Mouse (Mus musculus): ENCODE measurements around the gene Safb2. TPM values are rescaled to one million over a fixed set of nuclear protein-coding genes. Genes with fewer than 3 reads are reported as not detected.

The Safb2 gene
- polyA plus RNA-seq, 2 experiments from 2014 or later, result 39.6 to 40.2 TPM

DNA sequence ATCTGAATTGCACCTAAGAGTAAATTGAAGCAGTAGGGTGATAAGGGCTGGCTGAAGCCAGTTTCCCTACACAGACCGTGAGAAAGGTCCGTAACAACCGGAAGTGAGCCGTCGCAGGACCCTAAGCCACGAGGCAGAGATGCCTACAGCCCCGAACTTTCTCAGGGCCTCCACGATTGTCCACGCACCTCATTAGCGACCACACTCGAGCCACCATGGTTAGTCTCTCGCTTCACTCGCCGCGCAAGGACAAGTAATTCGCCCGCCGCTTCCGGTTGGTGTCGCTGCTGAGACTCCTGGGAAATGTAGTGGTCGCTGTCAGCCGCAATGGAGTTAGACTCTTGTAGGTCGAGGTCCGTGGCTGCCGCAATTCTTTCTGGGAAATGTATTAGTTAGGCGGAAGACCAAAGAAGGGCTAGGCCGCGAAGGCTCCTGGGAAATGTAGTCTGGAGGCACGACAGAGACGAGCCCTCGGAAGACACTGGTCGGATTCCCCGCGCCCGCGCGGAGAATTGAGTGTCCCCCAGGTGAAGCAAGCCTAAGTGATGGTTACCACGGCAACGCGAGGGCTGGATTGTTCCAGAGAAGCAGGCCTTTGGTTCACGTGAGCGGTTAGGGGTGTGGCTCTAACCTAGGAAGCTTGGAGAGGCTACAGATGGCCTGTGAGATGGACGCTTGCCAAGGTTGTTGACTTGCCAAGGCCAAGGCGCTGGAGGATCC, 25.2 kb upstream of the Safb2 start, which contains the start of gene 2410015M20Rik:
Gene 2410015M20Rik, minus strand, starts transcription at position 320 of the 720 bp plus-strand sequence.
- ATAC-seq, result peak; percentile 84

DNA sequence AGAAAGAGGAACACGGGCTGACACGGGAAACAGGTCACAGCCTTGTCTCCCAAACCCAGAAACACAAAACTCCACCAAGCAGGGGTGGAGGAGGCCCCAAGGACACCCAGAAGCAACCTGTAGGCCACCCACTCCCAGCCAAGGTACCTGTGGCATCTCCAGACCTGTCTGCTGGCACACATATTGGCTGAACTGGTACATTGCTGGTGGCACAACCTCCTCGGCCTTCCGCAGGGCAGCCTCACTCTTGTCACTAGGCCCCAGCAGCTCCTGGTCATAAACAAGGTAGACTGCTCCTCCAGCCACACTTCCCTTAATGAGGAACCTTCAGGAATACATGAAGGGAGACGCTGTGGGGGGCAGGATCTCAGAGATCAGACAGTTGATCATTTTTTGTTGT, 24.3 kb upstream of the Safb2 start:
- no peak for ATAC-seq

DNA sequence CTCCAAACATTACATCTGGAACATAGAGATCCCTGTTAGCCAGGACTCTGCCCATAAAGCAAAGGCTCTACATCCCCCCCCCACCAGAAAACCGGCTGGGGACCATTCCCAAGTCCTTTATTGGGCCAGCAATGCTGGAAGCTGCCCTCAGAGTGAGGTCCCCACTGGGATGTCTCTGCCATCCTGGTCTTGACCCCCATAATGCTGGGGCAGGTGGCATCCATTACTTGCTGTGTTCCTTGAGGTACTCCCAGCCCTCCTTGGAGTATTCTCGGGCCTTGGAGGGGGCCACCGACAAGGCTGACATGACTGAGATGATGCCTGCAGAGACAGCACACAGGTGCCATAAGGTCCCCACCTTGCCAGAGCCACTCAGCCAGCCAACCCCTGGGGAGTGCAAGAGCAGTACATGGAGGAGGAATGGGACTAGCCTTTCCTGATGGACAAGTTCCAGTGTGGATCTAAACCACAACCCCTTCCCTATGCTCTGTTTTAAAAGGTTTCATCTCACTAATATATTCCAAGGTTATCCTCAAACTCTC, 23.2 kb upstream of the Safb2 start:
- no peak for ATAC-seq

GRCm38 (mm10) chr17:56605431-56605830, 21.0 kb upstream of the Safb2 start:
- no peak for ATAC-seq

- no peak for ATAC-seq
Measured at GRCm38 (mm10) chr17:56604422-56604821, 20.0 kb upstream of the Safb2 start.

DNA sequence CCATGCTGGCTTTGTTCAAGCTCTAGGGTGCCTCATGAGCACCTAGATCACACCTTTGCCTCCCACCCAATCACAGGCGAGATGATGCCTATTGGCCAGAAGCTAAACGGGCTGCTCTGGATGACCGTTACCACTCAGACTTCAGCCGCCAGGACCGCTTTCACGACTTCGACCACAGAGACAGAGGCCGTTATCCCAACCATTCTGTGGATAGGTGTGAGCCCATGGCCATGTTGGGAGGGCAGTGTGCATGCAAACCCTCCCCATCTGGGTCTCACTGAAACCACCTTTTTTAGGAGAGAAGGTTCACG, 19.6 kb upstream of the Safb2 start:
- ATAC-seq, result no peak

- ATAC-seq, result no peak
Measured at GRCm38 (mm10) chr17:56603186-56604069, 19.0 kb upstream of the Safb2 start.

GRCm38 (mm10) chr17:56593527-56594271, 9.3 kb upstream of the Safb2 start:
- ATAC-seq, result no peak

- no peak for ATAC-seq
Measured at GRCm38 (mm10) chr17:56592553-56592952, 8.2 kb upstream of the Safb2 start.

GRCm38 (mm10) chr17:56588921-56589320, 4.5 kb upstream of the Safb2 start:
- no peak for ATAC-seq

- no peak for ATAC-seq
Measured at GRCm38 (mm10) chr17:56587773-56588172, 3.4 kb upstream of the Safb2 start.

- peak; percentile 30 for ATAC-seq
Measured at GRCm38 (mm10) chr17:56585171-56585821, 911 bp upstream of the Safb2 start.

DNA sequence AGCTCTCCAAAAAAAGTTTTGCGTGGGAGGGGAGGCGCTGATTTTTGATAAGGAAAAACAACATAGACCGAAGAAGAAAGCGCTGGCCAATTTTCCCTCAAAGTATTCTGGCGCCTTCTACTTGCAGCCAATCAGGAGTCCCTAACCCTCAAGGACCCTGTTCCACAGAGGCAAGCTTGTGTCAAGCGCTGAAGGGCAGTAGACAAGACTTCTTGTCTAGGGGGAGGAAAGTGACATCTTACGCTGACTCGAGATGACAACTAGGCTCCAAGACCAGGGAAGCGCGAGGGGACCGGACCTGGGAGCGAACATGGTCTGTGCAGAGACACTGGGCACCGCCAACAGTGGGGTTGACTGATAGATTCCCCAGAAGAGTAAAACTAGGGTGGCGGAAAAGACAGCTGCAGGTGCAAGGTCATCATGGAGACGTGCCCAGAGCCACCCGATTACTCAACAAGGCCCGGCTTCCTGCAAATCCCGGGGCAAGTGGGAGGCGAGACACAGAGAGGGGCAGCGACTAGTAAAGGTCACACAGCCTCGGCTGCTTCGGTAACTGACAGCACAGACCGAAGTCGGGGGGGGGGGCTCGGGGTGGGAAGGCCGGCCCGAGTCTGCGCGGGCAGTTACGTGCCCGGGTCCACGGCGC, 651 bp downstream of the Safb2 start:
- ATAC-seq, result no peak

DNA sequence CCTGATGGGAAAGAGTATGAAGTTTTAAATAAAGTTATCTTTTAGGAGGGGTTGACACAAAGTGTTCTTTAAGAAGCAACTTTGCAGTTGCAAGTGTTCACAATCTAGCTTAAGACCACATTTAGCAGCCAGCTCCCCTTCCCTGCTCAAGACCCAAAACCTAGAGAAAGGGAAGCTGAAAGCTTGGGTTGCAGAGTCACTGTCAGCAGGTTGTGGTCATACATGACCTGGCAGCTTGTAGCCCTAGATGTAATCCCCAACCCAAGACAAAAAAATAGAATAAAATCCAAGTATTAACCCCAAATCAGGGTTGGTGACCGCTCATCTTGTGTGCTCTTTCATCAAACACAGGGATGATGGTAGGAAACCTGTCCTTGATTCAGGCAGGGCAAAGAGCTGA, 1.3 kb downstream of the Safb2 start:
- ATAC-seq, result no peak

- ATAC-seq, result no peak
Measured at GRCm38 (mm10) chr17:56572939-56573338, 11.4 kb downstream of the Safb2 start.

- ATAC-seq, result no peak
Measured at GRCm38 (mm10) chr17:56572154-56572553, 12.2 kb downstream of the Safb2 start.

GRCm38 (mm10) chr17:56570287-56570686, 14.1 kb downstream of the Safb2 start:
- no peak for ATAC-seq

GRCm38 (mm10) chr17:56567370-56567769, 17.0 kb downstream of the Safb2 start:
- ATAC-seq, result no peak

DNA sequence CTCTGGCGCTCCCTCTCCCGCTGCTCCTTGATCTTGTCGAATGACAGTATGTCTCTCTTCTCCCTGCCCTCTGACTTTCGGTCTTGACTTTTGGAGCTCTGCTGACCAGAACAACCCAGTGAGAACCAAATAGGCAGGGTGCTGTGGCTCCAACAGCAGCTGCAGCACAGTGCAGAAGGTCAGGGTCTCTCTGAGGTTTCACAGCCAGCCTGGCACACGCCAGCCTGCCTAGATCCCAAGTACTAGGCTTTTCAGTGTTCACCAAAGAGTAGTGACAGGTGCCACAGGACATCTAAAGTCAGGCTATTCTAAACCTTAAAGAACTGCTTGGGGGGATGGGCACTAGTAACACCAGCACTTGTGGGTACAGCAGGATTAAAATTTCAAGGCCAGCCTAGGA, 17.5 kb downstream of the Safb2 start:
- ATAC-seq, result no peak

DNA sequence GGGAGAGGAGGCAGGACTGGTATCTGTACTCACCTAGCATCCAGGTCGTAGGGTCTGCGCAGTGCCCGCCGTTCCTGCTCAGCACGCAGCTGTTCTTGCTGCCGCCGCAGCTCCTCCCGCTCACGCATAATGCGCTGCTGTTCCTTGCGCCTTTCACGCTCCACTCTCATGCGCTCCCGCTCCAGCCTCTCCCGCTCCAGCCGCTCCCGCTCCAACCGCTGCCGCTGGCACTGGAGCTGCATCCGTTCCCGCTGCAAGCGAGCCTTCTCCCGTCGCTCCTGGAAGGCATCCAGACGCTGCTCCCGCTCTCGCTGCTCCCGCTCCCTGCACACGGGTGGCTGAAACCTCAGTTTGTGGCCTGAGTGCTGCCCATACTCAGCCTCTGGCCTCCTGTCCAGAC, 18.1 kb downstream of the Safb2 start:
- no peak for ATAC-seq

DNA sequence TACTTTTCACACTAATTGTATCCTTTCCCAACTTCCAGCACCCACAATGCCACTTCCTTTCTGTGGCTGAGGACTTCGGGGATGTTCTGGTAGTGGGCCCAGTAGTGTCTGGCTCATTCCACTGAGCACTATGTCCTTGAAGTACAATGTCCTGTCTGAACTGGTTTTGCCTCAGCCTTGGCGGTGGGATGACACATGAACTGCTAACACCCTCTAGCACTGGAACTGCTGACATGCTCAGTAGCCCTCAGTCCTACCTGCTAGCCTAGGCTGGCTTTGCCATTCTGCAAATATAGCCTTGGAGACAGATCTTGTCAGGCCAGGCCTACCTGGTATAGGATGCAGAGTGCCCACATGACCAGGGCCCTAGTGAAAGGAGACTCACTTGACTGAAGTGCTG, 22.5 kb downstream of the Safb2 start:
- ATAC-seq, result no peak

DNA sequence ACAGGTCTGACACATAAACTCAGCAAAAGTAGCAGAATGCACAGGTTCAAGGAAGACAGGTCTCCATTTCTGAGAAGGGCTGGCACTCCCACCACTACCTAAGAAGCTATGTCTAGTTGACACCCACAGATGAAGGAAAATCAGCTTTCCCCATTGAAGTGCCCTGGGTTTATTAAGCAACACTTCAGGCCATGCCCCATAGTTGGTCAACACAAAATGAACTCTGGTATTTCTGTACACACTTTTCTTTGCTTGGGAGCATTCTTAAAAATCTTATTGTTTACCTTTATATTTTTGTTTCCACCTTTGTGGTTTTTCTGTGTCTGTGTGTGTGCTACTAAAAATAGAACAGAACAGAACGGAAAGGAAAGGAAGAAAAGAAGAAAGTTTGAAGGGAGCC, 24.3 kb downstream of the Safb2 start:
- no peak for ATAC-seq

All from activated CD4-positive, CD25-positive, alpha-beta regulatory T cell, adult 4 months (primary cell).